Mouse (Mus musculus) gastrocnemius, adult 2 months (tissue): ENCODE measurements around the gene Mmp23. TPM values are rescaled to one million over a fixed set of nuclear protein-coding genes. Genes with fewer than 3 reads are reported as not detected.
"Not testable (repeated sequence)": the region's sequence is repeated elsewhere in the genome, so short reads cannot be mapped to it uniquely, and the experiment has no call there.

ENCODE experiments used
- DNase-seq: peaks from one replicate; pipeline ENCODE4 v3.0.0; 2022
- H3K27ac ChIP-seq: fragments of 200-600 bp; 2 replicates; pipeline ENCODE4 v1.8.1; 2022; ENCODE audit warnings: mild to moderate bottlenecking
- H3K4me3 ChIP-seq: fragments of 200-600 bp; 2 replicates; pipeline ENCODE4 v1.8.1; 2022; ENCODE audit warnings: mild to moderate bottlenecking, moderate library complexity
- CTCF ChIP-seq: fragments of 200-600 bp; IDR thresholded peaks from 2 replicates; pipeline ENCODE4 v1.8.1; 2022; ENCODE audit warnings: antibody characterized with exemption, mild to moderate bottlenecking, moderate library complexity
- intact Hi-C: fragments of 180-260 bp; cut with DNase I; formaldehyde crosslinking; loops from one replicate; pipeline ENCODE4 v1.15.1; 2025
- total RNA-seq, 2 experiments: library from RNA; stranded (reverse); gene quantifications; 2 replicates each; pipeline ENCODE4 v1.2.3; 2021

Mmp23 gene
- total RNA-seq, 2 experiments from 2014 or later = 0.64 to 3.0 TPM

GRCm38 (mm10) chr4:155652283-155653085, 700 bp downstream of the Mmp23 start:
- no peak for TF ChIP-seq CTCF
- Histone ChIP-seq H3K4me3 (peak overlapping the region; percentile 72), H3K27ac (peak overlapping the region; percentile 76)
- intact Hi-C loops = no loop called here
- peak; percentile 28 for DNase-seq

GRCm38 (mm10) chr4:155651553-155652269, 1.5 kb downstream of the Mmp23 start:
- DNase-seq = peak; percentile 35

GRCm38 (mm10) chr4:155649355-155649754, 3.8 kb downstream of the Mmp23 start:
- no peak for TF ChIP-seq CTCF
- no peak for DNase-seq
- intact Hi-C loops = no loop called here

More at GRCm38 (mm10) chr4:155651553-155652269, 1.5 kb downstream of the Mmp23 start:
- peak overlapping the region; percentile 72 for H3K4me3 ChIP-seq
- peak overlapping the region; percentile 16; the same call in 1 of the 2 replicates for H3K27ac ChIP-seq
- intact Hi-C loops = no loop called here
- TF ChIP-seq CTCF = no peak

GRCm38 (mm10) chr4:155645721-155646120, 7.5 kb downstream of the Mmp23 start:
- H3K27ac ChIP-seq = no peak overlapping the region
- H3K4me3 ChIP-seq = no peak overlapping the region
- DNase-seq = no peak
- intact Hi-C loops = no loop called here
- TF ChIP-seq CTCF = no peak

More at GRCm38 (mm10) chr4:155649355-155649754, 3.8 kb downstream of the Mmp23 start:
- Histone ChIP-seq H3K4me3 (no peak overlapping the region), H3K27ac (no peak overlapping the region)

- DNase-seq, H3K27ac ChIP-seq, H3K4me3 ChIP-seq, intact Hi-C loops: not testable (repeated sequence)
Measured at GRCm38 (mm10) chr4:155645308-155645707, 7.9 kb downstream of the Mmp23 start, which contains the start of gene Gm10563. Gm10563 (minus strand) TSS chr4:155645408.

GRCm38 (mm10) chr4:155643531-155643930, 9.7 kb downstream of the Mmp23 start:
- TF ChIP-seq CTCF = no peak
- no peak overlapping the region for H3K27ac ChIP-seq
- intact Hi-C loops = no loop called here
- no peak overlapping the region for H3K4me3 ChIP-seq
- no peak for DNase-seq

- TF ChIP-seq CTCF = no peak
- H3K27ac ChIP-seq = no peak overlapping the region
- no peak for DNase-seq
- intact Hi-C loops = no loop called here
- no peak overlapping the region for H3K4me3 ChIP-seq
Measured at GRCm38 (mm10) chr4:155635766-155636499, 17.3 kb downstream of the Mmp23 start.

GRCm38 (mm10) chr4:155630267-155630666, 22.9 kb downstream of the Mmp23 start:
- no peak for TF ChIP-seq CTCF
- no peak overlapping the region for H3K27ac ChIP-seq
- no peak for DNase-seq
- intact Hi-C loops = no loop called here
- H3K4me3 ChIP-seq = no peak overlapping the region

GRCm38 (mm10) chr4:155624338-155625291, 28.6 kb downstream of the Mmp23 start, which contains the start of gene Cdk11b:
Cdk11b (plus strand) TSS chr4:155624854.
- peak within 1 kb of the TSS; percentile 81 for H3K4me3 ChIP-seq
- peak within 1 kb of the TSS; percentile 93 for H3K27ac ChIP-seq
- peak; percentile 97 for DNase-seq
- TF ChIP-seq CTCF = no peak
- intact Hi-C loops = loop anchor here (5.0 kb wide), 2 partner anchors 43 to 78 kb away; partner anchors contain the start of genes Mib2 and Ssu72

- intact Hi-C loops = no loop called here
- DNase-seq = no peak
- Histone ChIP-seq H3K4me3 (no peak overlapping the region), H3K27ac (no peak overlapping the region)
- no peak for TF ChIP-seq CTCF
Measured at GRCm38 (mm10) chr4:155618321-155618720, 34.9 kb downstream of the Mmp23 start.

GRCm38 (mm10) chr4:155613264-155613663, 39.9 kb downstream of the Mmp23 start:
- intact Hi-C loops = no loop called here
- no peak for TF ChIP-seq CTCF
- Histone ChIP-seq H3K4me3 (no peak overlapping the region), H3K27ac (no peak overlapping the region)
- no peak for DNase-seq
